Mouse (Mus musculus): ENCODE data around the gene Ust. TPM values are rescaled to one million over a fixed set of nuclear protein-coding genes. Genes with fewer than 3 reads are reported as not detected.

The Ust gene
- polyA plus RNA-seq, 1 experiment from 2014 or later = 4.6 TPM

DNA sequence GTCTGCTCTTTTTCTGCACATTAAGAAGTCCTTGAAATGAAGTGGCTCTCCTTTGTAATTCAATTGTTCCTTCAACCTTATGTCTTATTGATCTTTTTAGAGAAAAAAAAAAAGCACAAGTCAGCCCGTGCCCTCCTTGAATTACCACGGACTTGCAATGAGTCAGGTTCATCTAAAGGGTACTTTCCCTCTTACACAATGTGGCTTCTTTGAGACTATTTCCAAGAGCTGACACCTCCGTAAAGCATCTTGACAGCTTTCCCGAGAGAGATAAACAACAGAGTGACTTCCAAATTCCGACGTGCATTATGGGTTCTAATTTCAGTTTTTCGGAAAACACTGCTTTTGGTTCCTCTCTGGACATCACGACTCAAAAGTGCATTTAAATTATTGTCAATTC is 155.3 kb downstream of the Ust start:
- H3K4me3 ChIP-seq (ENCODE audit: low read depth, low read length) = no peak overlapping the region
- H3K9ac ChIP-seq (replicated peaks; ENCODE audit: low read length) = no peak overlapping the region
- H3K36me3 ChIP-seq (replicated peaks; ENCODE audit: control insufficient read depth, insufficient read depth, low read depth, low read length) = no peaks in the 10 kb centered on the region
- H3K9me3 ChIP-seq (replicated peaks; ENCODE audit: control insufficient read depth, low read length) = no peaks in the 10 kb centered on the region
- no peak overlapping the region for H3K27ac ChIP-seq (replicated peaks; ENCODE audit: low read depth, low read length)
- ATAC-seq (replicated peaks; ENCODE audit: insufficient number of reproducible peaks, low FRiP score, low TSS enrichment, low read depth) (no peak), DNase-seq (ENCODE audit: low spot score) (no peak)
- no peaks in the 10 kb centered on the region for H3K27me3 ChIP-seq (ENCODE audit: control insufficient read depth, insufficient read depth, low read length)
- no peaks in the 10 kb centered on the region for H3K4me1 ChIP-seq (ENCODE audit: control insufficient read depth, insufficient read depth, low read length)
- 53% methylated on average over 8 of the region's 8 CpGs for WGBS
- H3K4me2 ChIP-seq (ENCODE audit: low read depth, low read length) = no peak overlapping the region

DNA sequence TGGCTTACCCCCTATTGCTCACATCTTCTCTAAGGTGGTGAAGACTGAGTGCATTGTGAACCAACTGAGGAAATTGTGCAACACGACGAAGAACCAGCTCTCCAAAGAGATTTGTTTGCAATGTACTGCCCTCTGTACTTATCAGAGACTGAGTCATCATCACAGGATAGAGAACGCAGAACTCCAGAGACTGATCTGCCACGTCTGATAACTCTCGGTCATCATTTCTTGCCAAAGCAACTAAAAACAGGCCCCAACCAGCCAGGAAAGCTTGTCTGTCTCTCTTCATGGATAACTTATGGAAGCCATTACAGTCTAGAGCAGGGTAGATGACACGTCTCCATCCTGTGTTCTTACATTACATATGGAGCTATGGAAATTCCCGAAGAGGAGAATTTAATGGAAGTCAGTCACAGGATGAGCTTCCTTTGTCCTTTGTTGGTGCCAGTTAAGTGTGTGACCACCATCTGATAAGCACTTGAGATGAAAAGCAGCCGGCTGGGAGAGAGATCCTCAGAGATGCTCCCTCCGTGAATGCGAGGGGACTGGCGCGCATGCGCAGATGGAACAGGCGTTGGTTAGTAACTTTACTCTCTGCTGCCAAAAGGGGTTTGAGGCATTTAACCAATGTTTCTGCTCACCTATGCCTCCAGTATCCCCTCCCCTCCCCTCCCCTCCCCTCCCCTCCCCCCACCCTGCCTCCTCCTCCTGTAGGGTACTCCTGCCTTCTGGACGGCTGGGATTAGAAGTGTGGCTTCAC is 160.2 kb downstream of the Ust start:
- 75% methylated on average over 15 of the region's 15 CpGs for WGBS

DNA sequence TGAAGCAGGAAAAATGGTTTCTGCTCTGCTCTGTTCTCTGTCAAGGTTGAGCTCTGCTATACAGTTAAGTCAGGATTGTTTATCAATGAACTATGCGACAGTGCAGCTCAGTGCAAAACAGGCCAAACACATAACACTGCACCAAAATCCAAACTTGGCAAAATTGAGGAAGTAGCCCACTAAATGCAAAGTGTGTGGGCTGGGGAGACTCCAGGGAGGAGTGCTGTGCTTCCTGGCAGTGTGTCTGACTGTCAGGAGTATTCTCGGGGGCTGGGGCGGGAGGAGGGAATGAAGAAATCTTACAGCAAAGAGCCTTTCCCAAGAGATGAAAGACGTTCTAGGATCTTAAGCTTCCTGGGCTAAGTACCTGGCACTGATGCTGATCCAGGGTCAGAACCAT is 165.1 kb downstream of the Ust start:
- no peak overlapping the region for H3K27ac ChIP-seq (replicated peaks; ENCODE audit: low read depth, low read length)
- H3K36me3 ChIP-seq (replicated peaks; ENCODE audit: control insufficient read depth, insufficient read depth, low read depth, low read length) = no peaks in the 10 kb centered on the region
- 82% methylated on average over 4 of the region's 4 CpGs for WGBS

More for the DNA sequence above, 160.2 kb downstream of the Ust start:
- no peak overlapping the region for H3K4me3 ChIP-seq (ENCODE audit: low read depth, low read length)
- DNase-seq (ENCODE audit: low spot score) = no peak
- no peak overlapping the region for H3K9ac ChIP-seq (replicated peaks; ENCODE audit: low read length)
- H3K27me3 ChIP-seq (ENCODE audit: control insufficient read depth, insufficient read depth, low read length) = no peaks in the 10 kb centered on the region
- no peak for ATAC-seq (replicated peaks; ENCODE audit: insufficient number of reproducible peaks, low FRiP score, low TSS enrichment, low read depth)
- no peaks in the 10 kb centered on the region for H3K36me3 ChIP-seq (replicated peaks; ENCODE audit: control insufficient read depth, insufficient read depth, low read depth, low read length)
- H3K4me2 ChIP-seq (ENCODE audit: low read depth, low read length) = no peak overlapping the region
- H3K9me3 ChIP-seq (replicated peaks; ENCODE audit: control insufficient read depth, low read length) = no peaks in the 10 kb centered on the region
- no peak overlapping the region for H3K27ac ChIP-seq (replicated peaks; ENCODE audit: low read depth, low read length)
- no peaks in the 10 kb centered on the region for H3K4me1 ChIP-seq (ENCODE audit: control insufficient read depth, insufficient read depth, low read length)

DNA sequence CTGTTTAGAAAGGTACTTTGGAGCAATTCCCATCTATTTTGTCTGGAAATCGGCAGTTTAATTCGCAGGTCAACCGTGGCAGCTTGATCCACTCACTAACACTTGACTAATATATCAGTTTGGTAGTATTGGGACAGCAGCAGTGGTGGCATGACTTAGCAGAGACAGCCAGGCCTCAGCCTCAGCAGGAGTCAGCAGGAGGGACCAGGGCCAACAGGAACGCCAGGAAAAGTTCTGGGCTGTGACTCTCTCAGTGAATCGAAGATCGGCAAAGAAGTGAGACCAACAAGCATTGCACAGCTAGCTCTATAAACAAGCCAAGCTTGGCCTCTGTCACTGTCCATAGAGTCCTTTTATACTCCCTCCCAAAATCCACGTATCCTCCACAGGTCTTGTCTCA is 168.0 kb downstream of the Ust start:
- H3K9me3 ChIP-seq (replicated peaks; ENCODE audit: control insufficient read depth, low read length) = no peaks in the 10 kb centered on the region
- H3K4me3 ChIP-seq (ENCODE audit: low read depth, low read length) = no peak overlapping the region
- ATAC-seq (replicated peaks; ENCODE audit: insufficient number of reproducible peaks, low FRiP score, low TSS enrichment, low read depth) (no peak), DNase-seq (ENCODE audit: low spot score) (no peak)
- H3K36me3 ChIP-seq (replicated peaks; ENCODE audit: control insufficient read depth, insufficient read depth, low read depth, low read length) = no peaks in the 10 kb centered on the region
- no peak overlapping the region for H3K4me2 ChIP-seq (ENCODE audit: low read depth, low read length)
- 87% methylated on average over 7 of the region's 7 CpGs for WGBS
- no peak overlapping the region for H3K27ac ChIP-seq (replicated peaks; ENCODE audit: low read depth, low read length)
- no peak overlapping the region for H3K9ac ChIP-seq (replicated peaks; ENCODE audit: low read length)
- no peaks in the 10 kb centered on the region for H3K4me1 ChIP-seq (ENCODE audit: control insufficient read depth, insufficient read depth, low read length)
- H3K27me3 ChIP-seq (ENCODE audit: control insufficient read depth, insufficient read depth, low read length) = no peaks in the 10 kb centered on the region

More for the DNA sequence above, 165.1 kb downstream of the Ust start:
- Histone ChIP-seq H3K27me3 (ENCODE audit: control insufficient read depth, insufficient read depth, low read length) (no peaks in the 10 kb centered on the region), H3K4me1 (ENCODE audit: control insufficient read depth, insufficient read depth, low read length) (no peaks in the 10 kb centered on the region), H3K4me2 (ENCODE audit: low read depth, low read length) (no peak overlapping the region), H3K9me3 (replicated peaks; ENCODE audit: control insufficient read depth, low read length) (no peaks in the 10 kb centered on the region), H3K9ac (replicated peaks; ENCODE audit: low read length) (no peak overlapping the region), H3K4me3 (ENCODE audit: low read depth, low read length) (no peak overlapping the region)
- no peak for ATAC-seq (replicated peaks; ENCODE audit: insufficient number of reproducible peaks, low FRiP score, low TSS enrichment, low read depth)
- no peak for DNase-seq (ENCODE audit: low spot score)

DNA sequence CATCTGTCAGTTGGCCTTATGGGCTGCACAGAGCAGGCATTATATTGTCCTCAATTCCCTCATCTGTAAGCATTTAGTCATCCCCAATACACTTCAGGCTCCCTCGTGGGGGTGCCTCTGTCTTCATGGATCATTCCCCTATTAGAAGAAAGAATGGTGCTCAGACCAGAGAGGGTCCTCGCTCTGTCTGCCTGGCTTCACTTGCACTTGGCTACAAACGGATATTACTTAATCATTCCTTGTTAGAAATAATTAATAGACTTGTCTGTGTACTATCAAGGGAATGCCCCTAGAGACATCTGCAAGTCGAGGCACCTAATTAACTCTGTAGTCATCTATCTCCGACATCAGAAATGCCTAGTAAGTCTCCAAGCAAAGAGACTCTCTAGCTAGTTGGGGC is 171.1 kb downstream of the Ust start:
- Histone ChIP-seq H3K4me3 (ENCODE audit: low read depth, low read length) (no peak overlapping the region), H3K9ac (replicated peaks; ENCODE audit: low read length) (no peak overlapping the region), H3K9me3 (replicated peaks; ENCODE audit: control insufficient read depth, low read length) (no peaks in the 10 kb centered on the region), H3K4me2 (ENCODE audit: low read depth, low read length) (no peak overlapping the region), H3K27ac (replicated peaks; ENCODE audit: low read depth, low read length) (no peak overlapping the region), H3K4me1 (ENCODE audit: control insufficient read depth, insufficient read depth, low read length) (no peaks in the 10 kb centered on the region), H3K36me3 (replicated peaks; ENCODE audit: control insufficient read depth, insufficient read depth, low read depth, low read length) (no peaks in the 10 kb centered on the region), H3K27me3 (ENCODE audit: control insufficient read depth, insufficient read depth, low read length) (no peaks in the 10 kb centered on the region)
- ATAC-seq (replicated peaks; ENCODE audit: insufficient number of reproducible peaks, low FRiP score, low TSS enrichment, low read depth) (no peak), DNase-seq (ENCODE audit: low spot score) (no peak)
- 67% methylated on average over 5 of the region's 5 CpGs for WGBS

DNA sequence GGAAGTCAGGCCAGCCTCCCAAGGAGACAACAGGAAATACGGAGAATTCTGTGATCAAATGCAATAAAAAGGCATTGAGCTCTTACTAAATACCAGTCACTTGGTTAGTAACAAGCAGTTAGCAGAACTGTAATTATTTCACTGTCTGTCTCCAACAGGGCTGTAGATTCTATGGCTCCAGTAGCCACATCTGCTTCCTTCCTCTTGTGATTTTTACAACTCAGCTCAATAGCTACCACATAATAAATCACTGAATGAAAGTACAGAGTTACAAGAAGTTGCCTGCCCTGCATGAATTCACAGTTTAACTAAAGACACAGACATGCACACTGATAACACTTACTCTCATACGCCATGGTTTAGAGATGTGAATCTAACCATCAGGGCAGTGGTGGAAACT is 176.1 kb downstream of the Ust start:
- ATAC-seq (replicated peaks; ENCODE audit: insufficient number of reproducible peaks, low FRiP score, low TSS enrichment, low read depth) (no peak), DNase-seq (ENCODE audit: low spot score) (no peak)
- H3K9ac ChIP-seq (replicated peaks; ENCODE audit: low read length) = no peak overlapping the region
- H3K36me3 ChIP-seq (replicated peaks; ENCODE audit: control insufficient read depth, insufficient read depth, low read depth, low read length) = no peaks in the 10 kb centered on the region
- WGBS = 89% methylated on average over 2 of the region's 2 CpGs
- H3K27ac ChIP-seq (replicated peaks; ENCODE audit: low read depth, low read length) = no peak overlapping the region
- no peak overlapping the region for H3K4me3 ChIP-seq (ENCODE audit: low read depth, low read length)
- no peaks in the 10 kb centered on the region for H3K4me1 ChIP-seq (ENCODE audit: control insufficient read depth, insufficient read depth, low read length)
- H3K9me3 ChIP-seq (replicated peaks; ENCODE audit: control insufficient read depth, low read length) = no peaks in the 10 kb centered on the region
- no peaks in the 10 kb centered on the region for H3K27me3 ChIP-seq (ENCODE audit: control insufficient read depth, insufficient read depth, low read length)
- no peak overlapping the region for H3K4me2 ChIP-seq (ENCODE audit: low read depth, low read length)

DNA sequence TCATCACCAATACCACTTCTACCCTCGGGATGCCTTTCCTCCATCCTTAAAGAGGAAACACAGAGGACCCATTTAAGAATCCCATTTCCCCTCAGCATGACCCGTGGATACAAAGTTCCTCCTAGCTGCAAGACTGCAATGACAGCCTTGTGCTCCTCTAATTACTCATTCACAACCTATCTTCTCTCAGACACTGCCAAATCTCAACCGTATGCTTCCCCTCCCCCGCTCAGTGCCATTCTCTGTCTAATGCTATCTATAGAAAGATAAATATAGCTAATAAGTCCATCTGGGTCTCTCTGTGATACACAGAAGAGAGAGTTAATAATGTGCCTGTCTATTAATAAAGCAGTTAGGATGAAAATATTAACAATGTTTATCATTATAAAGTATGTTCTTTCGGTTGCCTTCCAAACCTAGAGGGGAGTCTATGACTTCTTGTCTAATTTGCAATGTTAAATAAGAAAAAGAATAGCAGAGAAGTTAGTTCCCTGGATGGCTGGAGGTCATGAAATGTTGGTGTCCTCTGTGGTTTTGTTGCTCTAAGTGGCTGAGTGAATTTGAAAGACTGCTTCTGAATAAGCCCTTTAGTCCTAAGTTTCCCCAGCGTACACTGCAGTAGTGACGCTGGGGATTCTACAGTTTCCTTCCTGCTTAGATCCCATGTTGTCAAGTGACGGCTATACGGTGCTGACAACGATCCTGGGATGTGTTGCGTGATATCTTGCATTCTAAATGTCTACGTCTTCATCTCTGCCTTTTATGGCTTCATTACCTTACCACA is 178.8 kb downstream of the Ust start:
- ATAC-seq (replicated peaks; ENCODE audit: insufficient number of reproducible peaks, low FRiP score, low TSS enrichment, low read depth) = no peak
- WGBS = 75% methylated on average over 12 of the region's 12 CpGs
- H3K4me3 ChIP-seq (ENCODE audit: low read depth, low read length) = no peak overlapping the region

DNA sequence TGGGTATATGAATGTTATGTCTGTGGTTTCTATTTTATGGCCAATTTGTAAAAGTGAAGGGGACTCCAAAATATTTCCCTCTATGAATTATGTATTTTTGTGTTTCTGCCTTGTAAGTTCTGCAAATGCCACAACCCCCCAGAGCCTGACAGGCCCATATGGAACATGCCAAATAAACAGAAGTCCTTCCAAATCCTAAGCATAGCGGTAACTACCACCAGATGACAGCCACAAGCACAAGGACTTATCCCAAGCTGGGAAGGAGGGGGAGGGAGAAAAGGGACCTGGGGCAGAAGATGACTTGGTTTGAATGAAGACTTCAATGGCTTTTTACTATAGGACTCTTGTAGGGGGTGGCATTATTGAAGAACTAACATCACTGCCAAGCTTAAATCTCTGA is 182.0 kb downstream of the Ust start:
- Histone ChIP-seq H3K27me3 (ENCODE audit: control insufficient read depth, insufficient read depth, low read length) (no peaks in the 10 kb centered on the region), H3K9me3 (replicated peaks; ENCODE audit: control insufficient read depth, low read length) (no peaks in the 10 kb centered on the region), H3K9ac (replicated peaks; ENCODE audit: low read length) (no peak overlapping the region), H3K36me3 (replicated peaks; ENCODE audit: control insufficient read depth, insufficient read depth, low read depth, low read length) (no peaks in the 10 kb centered on the region), H3K4me1 (ENCODE audit: control insufficient read depth, insufficient read depth, low read length) (no peaks in the 10 kb centered on the region), H3K4me3 (ENCODE audit: low read depth, low read length) (no peak overlapping the region), H3K27ac (replicated peaks; ENCODE audit: low read depth, low read length) (no peak overlapping the region), H3K4me2 (ENCODE audit: low read depth, low read length) (no peak overlapping the region)
- 74% methylated on average over 1 of the region's 1 CpGs for WGBS
- ATAC-seq (replicated peaks; ENCODE audit: insufficient number of reproducible peaks, low FRiP score, low TSS enrichment, low read depth) (no peak), DNase-seq (ENCODE audit: low spot score) (no peak)

More for the DNA sequence above, 178.8 kb downstream of the Ust start:
- H3K4me1 ChIP-seq (ENCODE audit: control insufficient read depth, insufficient read depth, low read length) = no peaks in the 10 kb centered on the region
- H3K36me3 ChIP-seq (replicated peaks; ENCODE audit: control insufficient read depth, insufficient read depth, low read depth, low read length) = no peaks in the 10 kb centered on the region
- no peak overlapping the region for H3K9ac ChIP-seq (replicated peaks; ENCODE audit: low read length)
- H3K9me3 ChIP-seq (replicated peaks; ENCODE audit: control insufficient read depth, low read length) = no peaks in the 10 kb centered on the region
- H3K27me3 ChIP-seq (ENCODE audit: control insufficient read depth, insufficient read depth, low read length) = no peaks in the 10 kb centered on the region
- H3K4me2 ChIP-seq (ENCODE audit: low read depth, low read length) = no peak overlapping the region
- H3K27ac ChIP-seq (replicated peaks; ENCODE audit: low read depth, low read length) = no peak overlapping the region
- no peak for DNase-seq (ENCODE audit: low spot score)
